In the genomic region with DNA sequence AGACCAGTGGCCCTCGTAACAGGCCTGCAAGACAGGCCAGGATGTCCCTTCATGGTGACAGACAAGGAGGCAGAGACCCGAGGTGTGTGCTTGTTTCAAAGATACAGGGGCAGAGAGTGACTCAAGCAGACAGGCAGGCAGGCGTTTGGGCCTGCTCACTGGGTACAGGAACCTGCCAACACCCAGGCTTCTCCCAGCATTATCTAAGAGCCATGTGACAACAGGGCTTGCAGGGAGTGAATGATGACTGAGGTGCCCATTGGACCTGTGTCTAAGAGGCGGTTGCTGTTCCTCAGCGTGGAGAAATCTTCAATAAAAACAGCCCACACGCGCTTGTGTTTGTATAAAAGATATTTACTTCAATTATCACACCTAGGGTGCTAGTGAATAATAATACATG, we compare ENCODE assay signal across 1 mouse cellular context.
A peak's percentile ranks its signal among the peaks of the same experiment; 100 is the strongest.
TF ChIP-seq lines count a peak whose summit lies in the region.

No protein-coding gene starts in this region.

TF ChIP-seq in MEL, 35 proteins besides CTCF, POLR2A, EP300 and RAD21 (continued from another document):
- peak; percentile 26; the same call in 1 of the 2 replicates for TF ChIP-seq USF1 (IDR thresholded peaks at IDR 0.05; ENCODE audit: low read depth, low read length)
- TF ChIP-seq TAL1 (IDR thresholded peaks at IDR 0.05; ENCODE audit: low read length): no peak
